Mouse (Mus musculus) erythroblast, embryonic 14.5 days (primary cell): ENCODE data around the gene Igf2bp3.

ENCODE experiments used
- GATA1 ChIP-seq: IDR thresholded peaks from 2 replicates; pipeline ENCODE4 v1.6.1; 2012; ENCODE audit warnings: low read length, inconsistent platforms, mixed read lengths
- TAL1 ChIP-seq: IDR thresholded peaks from 3 replicates; pipeline ENCODE4 v1.6.1; 2012; ENCODE audit warnings: low read length, inconsistent platforms, mixed read lengths

DNA sequence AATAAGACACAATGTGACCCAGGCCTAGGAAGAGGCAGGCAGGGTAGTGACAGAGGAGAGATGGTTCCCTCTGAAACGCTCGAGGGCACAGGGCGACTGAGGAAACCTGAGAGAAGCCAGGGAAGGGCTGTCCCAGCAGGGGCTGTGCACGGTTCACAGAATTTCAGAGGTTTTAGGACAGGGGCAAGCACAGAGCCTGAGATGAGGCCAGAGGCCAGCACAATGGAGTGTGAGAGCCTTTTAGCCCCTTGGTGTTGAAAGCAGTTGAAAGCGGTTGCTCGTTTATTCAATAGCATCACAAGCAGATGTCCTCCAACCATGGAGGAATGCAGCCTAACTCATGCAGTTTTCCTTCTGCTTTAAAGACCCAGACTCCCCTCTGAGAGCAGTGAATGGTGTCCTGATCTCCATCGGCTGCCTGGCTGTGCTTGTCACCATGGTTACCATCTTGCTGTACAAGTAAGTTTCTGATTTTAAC, 159.5 kb downstream of the Igf2bp3 start:
- no peak for TF ChIP-seq TAL1
- no peak for TF ChIP-seq GATA1
